In the genomic region with DNA sequence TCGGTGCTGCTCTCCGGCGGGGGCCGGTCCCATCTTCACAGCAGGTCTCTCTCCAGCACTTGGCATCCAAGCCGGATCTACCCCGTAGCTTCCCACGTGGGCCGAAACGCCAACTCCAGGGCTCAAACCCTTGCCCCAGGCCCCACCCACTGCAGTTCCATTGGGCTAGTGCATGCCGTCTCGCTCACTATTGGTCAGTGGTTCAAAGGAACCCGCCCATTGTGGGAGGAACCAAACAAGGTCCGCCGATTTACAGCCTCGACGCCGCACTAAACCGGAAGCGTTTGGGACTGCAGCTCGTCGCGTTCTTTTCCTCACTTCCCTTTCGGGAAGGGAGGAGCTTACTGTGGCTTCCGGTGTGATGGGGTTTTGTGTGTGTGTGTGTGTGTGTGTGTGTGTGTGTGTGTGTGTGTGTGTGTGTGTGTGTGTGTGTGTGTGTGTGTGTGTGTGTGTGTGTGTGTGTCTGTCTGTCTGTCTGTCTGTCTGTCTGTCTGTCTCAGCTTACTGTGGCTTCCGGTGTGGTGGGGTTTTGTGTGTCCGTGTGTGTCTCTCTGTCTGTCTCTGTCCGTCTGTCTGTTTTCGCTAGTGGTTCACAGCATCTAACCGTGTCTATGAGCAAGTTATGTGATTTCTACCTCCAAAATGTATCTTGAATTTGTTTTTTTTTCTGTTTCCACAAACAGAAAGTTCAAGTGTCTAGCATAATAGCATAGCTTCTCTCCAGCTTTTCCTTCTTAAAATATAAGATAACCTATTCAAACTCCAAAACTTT, we compare ENCODE assay signal across 8 mouse cellular contexts. TPM values are rescaled to one million over a fixed set of nuclear protein-coding genes. Genes with fewer than 3 reads are reported as not detected.
A peak's percentile ranks its signal among the peaks of the same experiment; 100 is the strongest.
DNase-seq lines count a peak whose midpoint lies in the region; ATAC-seq and TF ChIP-seq lines count a peak whose summit lies in the region.

Gene Nol6, minus strand, starts transcription at position 276 of the 772 bp plus-strand sequence.

- H3K4me1 ChIP-seq in bone marrow, adult 2 months (ENCODE audit: control insufficient read depth, insufficient read depth, low read length): peaks cover 1% of the 10 kb centered on the region; the same call in 1 of the 2 replicates
- peaks cover 8% of the 10 kb centered on the region for H3K4me1 ChIP-seq in embryonic facial prominence, embryonic 15.5 days
- H3K4me1 ChIP-seq in limb, embryonic 14.5 days (ENCODE audit: control insufficient read depth, insufficient read depth, low read length): peaks cover 9% of the 10 kb centered on the region
- peaks cover 5% of the 10 kb centered on the region; the same call in 1 of the 2 replicates for H3K4me1 ChIP-seq in midbrain, postnatal 0 days (ENCODE audit: insufficient read depth, low read length)

- peaks cover 34% of the 10 kb centered on the region for H3K36me3 ChIP-seq in embryonic facial prominence, embryonic 15.5 days
- peaks cover 37% of the 10 kb centered on the region for H3K36me3 ChIP-seq in limb, embryonic 14.5 days (ENCODE audit: control insufficient read depth, insufficient read depth, low read length)
- H3K36me3 ChIP-seq in midbrain, postnatal 0 days (ENCODE audit: insufficient read depth, low read length): peaks cover 28% of the 10 kb centered on the region

- H3K27ac ChIP-seq in bone marrow, adult 2 months (ENCODE audit: control insufficient read depth, insufficient read depth, low read depth, low read length, poor library complexity): no peak within 1 kb of the TSS
- no peak within 1 kb of the TSS for H3K27ac ChIP-seq in embryonic facial prominence, embryonic 15.5 days (replicated peaks)
- no peak within 1 kb of the TSS for H3K27ac ChIP-seq in limb, embryonic 14.5 days (replicated peaks; ENCODE audit: low read depth, low read length)
- H3K27ac ChIP-seq in midbrain, postnatal 0 days (ENCODE audit: low read depth, low read length): peak within 1 kb of the TSS; percentile 68

- H3K4me3 ChIP-seq in bone marrow, adult 2 months (replicated peaks; ENCODE audit: control insufficient read depth, low read depth, low read length): peak within 1 kb of the TSS; percentile 87
- H3K4me3 ChIP-seq in embryonic facial prominence, embryonic 15.5 days (replicated peaks): peak within 1 kb of the TSS; percentile 70
- peak within 1 kb of the TSS; percentile 69 for H3K4me3 ChIP-seq in limb, embryonic 14.5 days (replicated peaks; ENCODE audit: low read length)
- H3K4me3 ChIP-seq in midbrain, postnatal 0 days (ENCODE audit: low read depth, low read length): peak within 1 kb of the TSS; percentile 75

- peak within 1 kb of the TSS; percentile 43; the same call in 1 of the 2 replicates for H3K9ac ChIP-seq in embryonic facial prominence, embryonic 15.5 days
- peak within 1 kb of the TSS; percentile 62 for H3K9ac ChIP-seq in limb, embryonic 14.5 days (ENCODE audit: low read depth, low read length, severe bottlenecking)
- peak within 1 kb of the TSS; percentile 78 for H3K9ac ChIP-seq in midbrain, postnatal 0 days (replicated peaks; ENCODE audit: low read length, poor library complexity, severe bottlenecking)

- peak within 1 kb of the TSS; percentile 68 for H3K4me2 ChIP-seq in embryonic facial prominence, embryonic 15.5 days (replicated peaks)
- H3K4me2 ChIP-seq in limb, embryonic 14.5 days (replicated peaks; ENCODE audit: low read depth, low read length, severe bottlenecking): peak within 1 kb of the TSS; percentile 88
- H3K4me2 ChIP-seq in midbrain, postnatal 0 days (ENCODE audit: low read depth, low read length, poor library complexity, severe bottlenecking): peak within 1 kb of the TSS; percentile 86

- DNase-seq in 416B (ENCODE audit: low read depth): peak; percentile 100
- peak; percentile 99 for DNase-seq in heart, adult 8-10 months (ENCODE audit: low spot score)
- DNase-seq in kidney, adult 9 months: peak; percentile 99
- DNase-seq in limb, embryonic 14.5 days (ENCODE audit: low spot score): peak; percentile 100
- peak; percentile 99 for DNase-seq in midbrain, postnatal 0 days (ENCODE audit: low spot score)
- DNase-seq in spleen, postnatal 14 days (ENCODE audit: low spot score in 2 of 2): peak; percentile 91 to 93

- under 1% methylated on average over 29 of the region's 29 CpGs for WGBS in bone marrow, adult 2 months
- WGBS in embryonic facial prominence, embryonic 15.5 days: 1% methylated on average over 29 of the region's 29 CpGs
- 5% methylated on average over 28 of the region's 29 CpGs for WGBS in limb, embryonic 14.5 days
- 2% methylated on average over 27 of the region's 29 CpGs for WGBS in midbrain, postnatal 0 days

- peak; percentile 49; the same call in 1 of the 2 replicates for TF ChIP-seq POLR2A in bone marrow, adult 2 months (IDR thresholded peaks at IDR 0.05; ENCODE audit: borderline replicate concordance, control insufficient read depth, low read depth, low read length)
- TF ChIP-seq POLR2A in limb, embryonic 14.5 days (IDR thresholded peaks at IDR 0.05; ENCODE audit: borderline replicate concordance, extremely low read depth, insufficient read depth, insufficient read length): no peak

- no peak for TF ChIP-seq CTCF in bone marrow, adult 2 months (IDR thresholded peaks at IDR 0.05; ENCODE audit: control insufficient read depth, insufficient read depth, low read length)
- TF ChIP-seq CTCF in midbrain, postnatal 0 days (IDR thresholded peaks at IDR 0.05): no peak

- ATAC-seq in embryonic facial prominence, embryonic 15.5 days (ENCODE audit: insufficient number of reproducible peaks, low FRiP score, low TSS enrichment, low read depth): peak; percentile 100
- peak; percentile 100 for ATAC-seq in limb, embryonic 14.5 days (ENCODE audit: low FRiP score, low read depth)
- ATAC-seq in midbrain, postnatal 0 days (ENCODE audit: low FRiP score): peak; percentile 100

- no peaks in the 10 kb centered on the region for H3K27me3 ChIP-seq in embryonic facial prominence, embryonic 15.5 days
- no peaks in the 10 kb centered on the region for H3K27me3 ChIP-seq in limb, embryonic 14.5 days (ENCODE audit: control insufficient read depth, insufficient read depth, low read length)
- 0 out of 2 replicates have a peak, but pooled peaks cover 4% of the 10 kb centered on the region for H3K27me3 ChIP-seq in midbrain, postnatal 0 days (ENCODE audit: insufficient read depth, low read length)

- no peaks in the 10 kb centered on the region for H3K9me3 ChIP-seq in embryonic facial prominence, embryonic 15.5 days (replicated peaks)
- no peaks in the 10 kb centered on the region for H3K9me3 ChIP-seq in limb, embryonic 14.5 days (ENCODE audit: control insufficient read depth, low read length)
- H3K9me3 ChIP-seq in midbrain, postnatal 0 days (ENCODE audit: low read length): no peaks in the 10 kb centered on the region

RNA-seq across cellular contexts. Expression of gene Nol6, which starts in this region (rescaled TPM):
- polyA plus RNA-seq in bone marrow, adult 2 months (2011; ENCODE audit: insufficient read depth, insufficient read length, low replicate concordance, missing spikeins): 7.5 and 10.0 TPM in 2 replicates
- polyA plus RNA-seq in embryonic facial prominence, embryonic 15.5 days (2015; fragmentation: Nextera tagmentation; extraction: Ambion mirVana): 25.0 and 28.1 TPM in 2 replicates
- 10 to 100 TPM; 17.5 to 20.6 (median 18.8) TPM for total RNA-seq in heart, adult 8-10 months (2022)
- 39.1 and 47.7 TPM in 2 replicates for polyA plus RNA-seq in limb, embryonic 14.5 days (2012; rRNA removed)
- 29.2 and 30.7 TPM in 2 replicates for polyA plus RNA-seq in limb, embryonic 14.5 days (2014; fragmentation: Nextera tagmentation; extraction: Ambion mirVana)
- total RNA-seq in midbrain, postnatal 0 days (2014; rRNA removed): 67.9 and 70.8 TPM in 2 replicates
- polyA plus RNA-seq in midbrain, postnatal 0 days (2015; fragmentation: Nextera tagmentation; extraction: Ambion mirVana): 39.9 and 40.1 TPM in 2 replicates
